Mouse (Mus musculus) 416B (cell line): ENCODE results near the gene Eif4e.

Source experiments
- DNase-seq: peaks from one replicate; pipeline ENCODE4 v3.0.0; 2011; ENCODE audit warnings: low read depth

Eif4e gene

DNA sequence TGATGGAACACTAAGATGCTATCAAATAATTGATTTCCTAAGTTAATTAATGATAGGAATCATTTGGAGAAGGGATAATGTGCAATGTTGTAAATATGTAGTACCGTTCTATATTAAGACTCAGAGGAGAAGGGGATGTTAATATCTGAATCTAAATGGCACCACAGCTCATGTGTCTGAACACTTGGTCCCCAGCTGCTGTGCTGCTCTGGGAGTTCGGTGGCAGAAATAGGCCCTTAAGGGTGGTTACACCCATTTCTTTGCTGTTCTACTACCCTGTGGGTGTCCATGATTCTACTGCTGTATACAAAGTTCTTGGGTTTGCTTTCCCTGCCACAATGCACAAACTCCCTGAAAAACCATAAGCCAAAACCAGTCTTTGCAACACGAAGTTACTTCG lies 61.2 kb downstream of the Eif4e start:
- no peak for DNase-seq

DNA sequence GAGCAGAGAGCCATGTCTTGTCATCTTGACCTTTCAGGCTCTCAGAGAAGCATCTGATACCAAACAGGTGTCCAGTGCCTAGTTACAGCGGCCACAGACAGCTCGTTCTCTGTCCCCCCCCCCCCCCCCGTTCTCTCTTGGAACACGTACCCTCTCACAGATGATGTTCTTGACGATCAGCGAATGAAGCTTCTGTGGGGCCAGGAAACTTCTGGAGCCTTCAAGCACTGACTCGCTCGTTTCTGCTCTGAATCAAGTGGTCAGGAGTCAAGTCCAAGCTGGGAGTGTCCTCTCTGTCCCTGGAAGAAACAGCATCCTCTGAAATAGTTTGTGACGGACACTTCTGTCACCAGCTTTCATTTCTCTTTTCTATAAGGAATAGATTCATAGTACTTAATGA lies 62.0 kb downstream of the Eif4e start:
- DNase-seq, result no peak

DNA sequence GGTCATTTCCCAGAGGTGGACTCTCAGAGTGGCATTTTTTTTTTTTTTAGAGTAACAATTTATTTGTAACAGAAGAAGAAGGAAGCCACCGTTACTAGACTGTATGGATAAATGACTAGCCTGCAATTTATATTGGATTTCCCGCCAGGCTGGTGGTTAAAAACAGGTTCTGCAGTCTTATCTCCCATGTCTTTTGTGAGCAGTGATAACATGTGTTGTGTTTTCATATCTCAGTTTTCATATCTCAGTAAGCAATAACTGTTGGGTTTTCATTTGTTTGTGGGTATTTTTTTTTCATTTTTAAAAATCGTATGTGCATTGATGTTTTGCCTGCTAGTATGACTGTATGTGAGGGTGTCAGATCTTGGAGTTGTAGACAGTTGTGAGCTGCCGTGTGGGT lies 65.0 kb downstream of the Eif4e start:
- DNase-seq, result no peak

DNA sequence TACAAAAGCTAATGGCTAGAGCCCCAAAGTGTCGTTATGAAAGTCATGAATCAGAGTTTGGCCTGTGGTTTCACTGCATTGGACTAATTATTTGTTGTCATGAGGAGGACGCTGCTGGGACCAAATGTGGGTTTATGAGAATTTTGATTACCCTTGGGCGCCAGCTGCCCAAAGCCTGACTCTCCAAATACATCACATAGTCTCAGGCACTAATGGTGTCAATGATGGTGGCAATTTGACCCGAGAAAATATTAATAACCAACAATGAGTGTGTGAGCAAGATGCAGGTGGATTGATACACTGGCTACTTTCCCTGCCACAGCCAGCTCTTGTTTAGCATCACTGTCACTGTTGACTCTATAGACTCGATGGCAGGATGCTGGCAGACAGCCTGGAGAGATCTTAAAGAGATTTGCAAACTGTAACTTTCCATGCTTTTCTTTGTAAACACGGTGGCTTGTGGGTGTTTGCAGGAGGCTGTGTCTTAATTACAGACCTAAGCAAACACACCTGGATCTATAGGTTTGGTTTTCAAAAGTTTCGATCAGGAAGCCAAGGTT lies 65.9 kb downstream of the Eif4e start:
- no peak for DNase-seq

DNA sequence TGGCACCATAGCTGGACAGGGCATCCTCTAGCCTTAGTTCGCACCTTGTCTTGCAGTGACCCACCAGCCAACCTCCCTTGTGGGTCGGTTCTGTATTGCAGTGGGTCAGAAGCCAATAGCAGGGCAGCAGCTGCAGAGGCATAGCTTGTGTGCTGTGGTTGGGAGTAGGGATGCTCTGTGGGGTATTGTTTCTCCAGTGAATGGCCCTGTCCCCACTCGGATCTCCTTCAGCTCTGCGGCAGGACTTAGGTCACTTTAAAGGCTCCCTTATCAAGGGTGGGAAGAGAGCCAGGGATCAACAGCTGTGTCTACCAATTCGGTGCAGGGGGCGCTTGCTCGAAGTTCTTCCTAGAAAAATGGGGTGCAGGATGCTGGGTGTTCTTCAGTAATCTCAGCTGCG lies 67.2 kb downstream of the Eif4e start:
- DNase-seq, result no peak

DNA sequence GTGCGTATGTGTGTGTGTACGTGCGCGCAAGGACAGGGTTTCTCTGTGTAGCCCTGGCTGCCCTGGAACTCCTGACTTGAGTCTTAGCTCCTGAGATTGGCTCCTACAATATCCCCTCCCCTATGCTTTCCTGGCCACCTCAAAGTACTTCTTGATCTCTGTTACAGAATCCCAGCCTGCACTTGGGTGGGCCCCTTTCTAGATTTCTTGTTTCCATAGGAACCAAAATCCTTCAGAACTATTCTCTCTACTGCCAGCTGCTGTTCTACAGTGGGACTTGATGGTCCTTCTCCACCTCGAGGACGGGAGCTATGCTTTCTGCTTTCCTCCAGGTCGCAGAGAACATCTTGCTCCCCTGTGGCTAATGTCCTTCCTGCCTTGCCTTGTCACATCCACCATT lies 67.9 kb downstream of the Eif4e start:
- no peak for DNase-seq

DNA sequence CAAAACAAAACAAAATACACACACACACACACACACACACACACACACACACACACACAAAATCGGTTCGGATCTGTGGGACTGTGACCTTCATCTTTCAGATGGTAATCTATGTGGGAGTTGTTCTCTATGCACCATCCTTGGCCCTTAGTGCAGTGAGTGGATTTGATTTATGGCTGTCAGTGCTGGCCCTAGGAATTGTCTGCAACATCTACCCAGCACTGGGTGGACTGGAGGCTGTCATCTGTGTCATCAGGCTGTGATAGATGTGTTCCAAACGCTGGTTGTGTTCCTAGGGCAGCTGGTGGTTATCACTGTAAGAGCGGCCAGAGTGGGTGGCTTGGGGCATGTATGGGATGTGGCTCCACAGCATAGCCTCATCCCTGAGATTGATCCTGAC lies 75.1 kb downstream of the Eif4e start:
- DNase-seq, result no peak

DNA sequence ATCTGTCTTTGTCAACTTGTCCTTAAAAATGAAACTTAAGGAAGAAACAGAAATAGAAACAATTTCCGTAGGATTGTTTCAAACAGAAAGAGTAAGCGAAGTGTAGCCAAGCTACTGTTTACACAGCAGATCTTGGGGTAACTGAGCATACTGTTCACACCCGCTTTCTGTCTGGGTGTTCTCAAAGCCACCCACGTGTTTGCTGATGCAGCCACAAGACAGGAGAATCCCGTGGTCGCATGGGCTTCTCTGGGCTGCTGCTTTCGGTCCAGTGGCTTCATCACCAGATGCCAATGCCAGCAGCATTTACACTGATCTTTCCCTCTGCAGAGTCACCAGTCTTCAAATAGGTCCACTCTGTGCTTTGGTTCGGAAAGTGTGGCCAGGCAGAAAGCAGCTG lies 79.2 kb downstream of the Eif4e start:
- no peak for DNase-seq

DNA sequence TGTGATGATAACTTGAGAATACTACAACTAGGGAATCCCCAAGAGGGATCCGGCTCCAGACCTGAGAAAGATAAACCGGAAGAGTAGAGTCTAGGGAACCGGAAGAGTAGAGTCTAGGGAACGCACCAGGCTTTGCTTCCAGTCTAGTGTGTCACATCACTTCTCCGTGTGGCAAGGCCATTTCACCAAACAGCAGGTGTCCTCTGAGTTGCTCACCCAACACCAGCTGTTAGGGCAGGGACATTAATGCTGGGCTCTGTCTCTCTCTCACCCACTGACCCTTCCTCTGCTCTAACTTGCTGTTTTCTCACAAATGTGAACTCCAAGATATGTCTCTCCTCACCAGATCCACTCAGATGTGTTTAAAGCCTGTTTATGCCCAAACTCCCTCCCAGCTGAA lies 82.7 kb downstream of the Eif4e start:
- DNase-seq, result no peak
